Mouse (Mus musculus) stomach, embryonic 16.5 days (tissue): Measurements from ENCODE around the gene Msi2. TPM values are rescaled to one million over a fixed set of nuclear protein-coding genes. Genes with fewer than 3 reads are reported as not detected.

Experiments
- ATAC-seq: fragments of 200-750 bp; cut with Nextera tagmentation; 2 replicates; pipeline ENCODE4 v1.8.0; 2017; ENCODE audit warnings: moderate number of reproducible peaks, moderate TSS enrichment; ENCODE audit not compliant: insufficient read depth, low FRiP score
- H3K27ac ChIP-seq: fragments of 300-500 bp; sonication (generic); 2 replicates; pipeline ENCODE4 v1.5.1; 2014; ENCODE audit warnings: low read length
- H3K27me3 ChIP-seq: fragments of 300-500 bp; sonication (generic); 2 replicates; pipeline ENCODE4 v1.6.1; 2014; ENCODE audit warnings: low read length, control low read depth, mixed read lengths; ENCODE audit not compliant: control insufficient read depth, insufficient read depth
- H3K36me3 ChIP-seq: fragments of 300-500 bp; sonication (generic); 2 replicates; pipeline ENCODE4 v1.6.1; 2014; ENCODE audit warnings: low read length; ENCODE audit not compliant: control insufficient read depth, insufficient read depth
- H3K4me1 ChIP-seq: fragments of 300-500 bp; sonication (generic); 2 replicates; pipeline ENCODE4 v1.6.1; 2014; ENCODE audit warnings: low read length, control low read depth, mixed read lengths; ENCODE audit not compliant: control insufficient read depth, insufficient read depth
- H3K4me2 ChIP-seq: fragments of 300-500 bp; sonication (generic); 2 replicates; pipeline ENCODE4 v1.6.1; 2014; ENCODE audit warnings: low read depth, low read length, mixed read lengths
- H3K4me3 ChIP-seq: fragments of 300-500 bp; sonication (generic); replicated peaks from 2 replicates; pipeline ENCODE4 v1.5.1; 2014; ENCODE audit warnings: mild to moderate bottlenecking, low read length
- H3K9ac ChIP-seq: fragments of 300-500 bp; sonication (generic); 2 replicates; pipeline ENCODE4 v1.6.1; 2014; ENCODE audit warnings: low read length
- H3K9me3 ChIP-seq: fragments of 300-500 bp; sonication (generic); replicated peaks from 2 replicates; pipeline ENCODE4 v1.6.1; 2016; ENCODE audit warnings: low read length, control low read depth; ENCODE audit not compliant: control insufficient read depth
- whole genome bisulfite sequencing: fragments of 180-500 bp; shearing (Covaris S2); extraction: QIAGEN DNeasy Blood & Tissue Kit; methylation state at CpG from one replicate; pipeline ENCODE4 v1.1.7; 2014; 5-methylcytosine and 5-hydroxymethylcytosine counted together
- polyA plus RNA-seq: library from polyadenylated mRNA; unstranded; fragments of >200 nt; fragmentation: Nextera tagmentation; extraction: Ambion mirVana; gene quantifications from 2 replicates; pipeline ENCODE4 v1.2.1, GENCODE M21; 2015

The Msi2 gene
- polyA plus RNA-seq, 1 experiment from 2014 or later: 11.7 TPM

GRCm38 (mm10) chr11:88524437-88524789 lies 193.9 kb downstream of the Msi2 start:
- peaks cover 54% of the 10 kb centered on the region for H3K4me1 ChIP-seq
- H3K9ac ChIP-seq: no peak overlapping the region
- no peak overlapping the region for H3K4me3 ChIP-seq
- ATAC-seq: no peak
- no peaks in the 10 kb centered on the region for H3K36me3 ChIP-seq
- H3K27ac ChIP-seq: 0 out of 2 replicates have a peak overlapping the region, but pooled peaks have one; percentile 0
- no peak overlapping the region for H3K4me2 ChIP-seq
- H3K9me3 ChIP-seq: no peaks in the 10 kb centered on the region
- H3K27me3 ChIP-seq: no peaks in the 10 kb centered on the region

- ATAC-seq: 0 out of 2 replicates have a peak, but pooled peaks have one; percentile 11
- H3K4me3 ChIP-seq: no peak overlapping the region
- no peaks in the 10 kb centered on the region for H3K36me3 ChIP-seq
- no peaks in the 10 kb centered on the region for H3K9me3 ChIP-seq
- H3K9ac ChIP-seq: no peak overlapping the region
- no peak overlapping the region for H3K4me2 ChIP-seq
- 41% methylated on average over 4 of the region's 4 CpGs for WGBS
- peaks cover 49% of the 10 kb centered on the region for H3K4me1 ChIP-seq
- H3K27me3 ChIP-seq: no peaks in the 10 kb centered on the region
- H3K27ac ChIP-seq: 0 out of 2 replicates have a peak overlapping the region, but pooled peaks have one; percentile 0
Observed at GRCm38 (mm10) chr11:88523921-88524320, 194.4 kb downstream of the Msi2 start.

- no peaks in the 10 kb centered on the region for H3K9me3 ChIP-seq
- no peak for ATAC-seq
- H3K27ac ChIP-seq: no peak overlapping the region
- no peaks in the 10 kb centered on the region for H3K27me3 ChIP-seq
- WGBS: 72% methylated on average over 6 of the region's 6 CpGs
- H3K9ac ChIP-seq: no peak overlapping the region
- H3K4me2 ChIP-seq: no peak overlapping the region
- H3K36me3 ChIP-seq: no peaks in the 10 kb centered on the region
- H3K4me3 ChIP-seq: no peak overlapping the region
- peaks cover 45% of the 10 kb centered on the region for H3K4me1 ChIP-seq
Observed at GRCm38 (mm10) chr11:88523511-88523910, 194.8 kb downstream of the Msi2 start.

GRCm38 (mm10) chr11:88522114-88522513 lies 196.2 kb downstream of the Msi2 start:
- peaks cover 31% of the 10 kb centered on the region for H3K4me1 ChIP-seq

GRCm38 (mm10) chr11:88520951-88521730 lies 197.2 kb downstream of the Msi2 start:
- no peak for ATAC-seq
- no peak overlapping the region for H3K9ac ChIP-seq
- H3K27ac ChIP-seq: no peak overlapping the region
- H3K27me3 ChIP-seq: no peaks in the 10 kb centered on the region
- peaks cover 28% of the 10 kb centered on the region for H3K4me1 ChIP-seq
- H3K4me3 ChIP-seq: no peak overlapping the region
- no peaks in the 10 kb centered on the region for H3K36me3 ChIP-seq
- no peak overlapping the region for H3K4me2 ChIP-seq
- WGBS: 67% methylated on average over 19 of the region's 19 CpGs
- H3K9me3 ChIP-seq: no peaks in the 10 kb centered on the region

More at GRCm38 (mm10) chr11:88522114-88522513, 196.2 kb downstream of the Msi2 start:
- Histone ChIP-seq H3K27ac (no peak overlapping the region), H3K9me3 (no peaks in the 10 kb centered on the region), H3K4me3 (no peak overlapping the region), H3K36me3 (no peaks in the 10 kb centered on the region), H3K4me2 (no peak overlapping the region), H3K27me3 (no peaks in the 10 kb centered on the region), H3K9ac (no peak overlapping the region)
- 77% methylated on average over 5 of the region's 5 CpGs for WGBS
- ATAC-seq: no peak

GRCm38 (mm10) chr11:88518361-88518760 lies 200.0 kb downstream of the Msi2 start:
- no peak for ATAC-seq
- H3K4me1 ChIP-seq: peaks cover 17% of the 10 kb centered on the region
- no peaks in the 10 kb centered on the region for H3K36me3 ChIP-seq
- 86% methylated on average over 3 of the region's 3 CpGs for WGBS
- H3K4me3 ChIP-seq: no peak overlapping the region
- no peaks in the 10 kb centered on the region for H3K27me3 ChIP-seq
- H3K9me3 ChIP-seq: no peaks in the 10 kb centered on the region
- H3K27ac ChIP-seq: no peak overlapping the region
- no peak overlapping the region for H3K4me2 ChIP-seq
- no peak overlapping the region for H3K9ac ChIP-seq

- ATAC-seq: no peak
- H3K4me2 ChIP-seq: no peak overlapping the region
- 70% methylated on average over 12 of the region's 12 CpGs for WGBS
- peak overlapping the region; percentile 30 for H3K27ac ChIP-seq
- H3K36me3 ChIP-seq: no peaks in the 10 kb centered on the region
- H3K4me3 ChIP-seq: no peak overlapping the region
- H3K9me3 ChIP-seq: no peaks in the 10 kb centered on the region
- H3K27me3 ChIP-seq: no peaks in the 10 kb centered on the region
- H3K4me1 ChIP-seq: peaks cover 19% of the 10 kb centered on the region
- peak overlapping the region; percentile 26; the same call in 1 of the 2 replicates for H3K9ac ChIP-seq
Observed at GRCm38 (mm10) chr11:88516596-88517485, 201.5 kb downstream of the Msi2 start.

GRCm38 (mm10) chr11:88515736-88516583 lies 202.4 kb downstream of the Msi2 start:
- no peak for ATAC-seq
- Histone ChIP-seq H3K27me3 (no peaks in the 10 kb centered on the region), H3K9me3 (no peaks in the 10 kb centered on the region), H3K36me3 (no peaks in the 10 kb centered on the region), H3K4me3 (no peak overlapping the region), H3K4me2 (no peak overlapping the region), H3K9ac (no peak overlapping the region), H3K27ac (peak overlapping the region; percentile 30), H3K4me1 (peaks cover 19% of the 10 kb centered on the region)
- WGBS: 70% methylated on average over 6 of the region's 6 CpGs
